Mouse (Mus musculus) CH12.LX (cell line): ENCODE results near the gene Larp7.

Experiments used
- CHD2 ChIP-seq: IDR thresholded peaks from 2 replicates; pipeline ENCODE4 v1.6.1; 2011; ENCODE audit warnings: low read length, improper control_type of control experiment
- E2F4 ChIP-seq: IDR thresholded peaks from 2 replicates; pipeline ENCODE4 v1.6.1; 2011; ENCODE audit warnings: low read depth, low read length, improper control_type of control experiment; ENCODE audit not compliant: insufficient replicate concordance
- HCFC1 ChIP-seq: IDR thresholded peaks from 2 replicates; pipeline ENCODE4 v1.6.1; 2012; ENCODE audit warnings: low read depth, mild to moderate bottlenecking, inconsistent platforms, low read length, improper control_type of control experiment
- ZNF384 ChIP-seq: IDR thresholded peaks from 2 replicates; pipeline ENCODE4 v1.6.1; 2012; ENCODE audit warnings: low read depth, low read length, improper control_type of control experiment, inconsistent platforms

GRCm38 (mm10) chr3:127552434-127552972 lies 646 bp downstream of the Larp7 start:
- TF ChIP-seq E2F4 = no peak
- TF ChIP-seq HCFC1 = no peak
- TF ChIP-seq ZNF384 = no peak
- no peak for TF ChIP-seq CHD2
